Mouse (Mus musculus) retina, adult 2 months (tissue): ENCODE measurements at regions not wholly inside any gene's neighbourhood (a gene's known extent, or its start where the extent isn't known, plus 50 kb on each side); places are given as distances from the start of the nearest gene placed in this dataset.

Experiments
- DNase-seq: peaks from one replicate; pipeline ENCODE4 v3.0.0-alpha.2; 2012; ENCODE audit warnings: low read depth, low spot score

DNA sequence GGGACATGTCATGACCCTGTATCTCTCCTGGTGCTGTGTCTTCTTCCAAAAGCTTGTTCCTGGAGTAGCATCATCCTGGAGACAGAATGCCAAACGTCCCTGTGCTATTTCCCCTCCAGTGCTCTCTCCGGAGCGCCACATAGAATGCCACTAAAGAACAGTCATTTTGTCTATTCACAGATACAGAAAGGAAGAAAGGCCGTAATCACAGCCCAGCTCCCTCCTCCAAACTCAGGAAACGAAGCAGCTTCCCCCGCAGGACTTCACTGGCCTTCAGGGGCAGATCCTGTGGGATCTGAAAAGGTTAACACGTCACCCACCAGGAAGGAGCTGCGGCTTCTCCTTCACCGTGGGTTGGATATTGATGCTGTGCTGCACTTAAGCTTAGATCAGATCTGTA is 140.7 kb downstream of the Usp46 start:
- DNase-seq: no peak

DNA sequence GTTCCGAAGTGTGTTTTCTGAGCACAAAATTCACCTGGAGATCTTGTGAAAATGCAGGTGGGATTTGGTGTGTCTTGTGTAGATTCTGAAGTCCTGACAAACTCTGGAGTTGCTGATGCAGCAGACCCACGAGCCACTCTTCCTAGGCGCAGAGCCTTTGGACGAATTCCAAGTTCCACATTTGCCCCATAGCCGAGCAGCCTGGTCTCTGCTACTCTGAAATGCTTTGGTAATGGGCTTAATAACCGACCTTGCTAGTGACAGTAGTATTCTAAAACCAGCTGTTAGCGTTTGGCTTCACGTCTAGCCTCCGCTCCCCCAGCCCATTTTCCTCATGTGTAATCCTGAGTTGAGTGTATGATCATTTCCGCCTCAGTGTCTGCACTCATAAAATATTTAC is 139.5 kb downstream of the Usp46 start:
- no peak for DNase-seq

DNA sequence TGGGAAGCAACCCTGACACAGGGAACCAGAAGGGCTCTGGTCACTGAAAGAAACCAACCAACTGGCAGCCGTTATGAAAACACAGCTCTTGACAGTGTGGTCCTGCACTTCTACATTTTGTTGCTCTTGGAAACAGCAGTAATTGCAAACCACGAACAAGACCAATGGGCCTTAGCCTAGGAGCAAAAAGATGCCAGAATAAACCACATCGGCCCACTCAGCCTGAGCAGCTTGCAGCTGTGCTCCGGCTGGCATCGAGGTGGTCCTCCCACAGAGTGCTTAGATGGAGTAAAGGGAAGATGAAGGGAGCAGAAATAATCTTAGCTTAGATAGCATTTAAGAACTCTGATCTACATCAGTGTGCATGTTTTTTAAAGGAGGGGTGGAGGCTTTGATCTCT is 138.0 kb downstream of the Usp46 start:
- no peak for DNase-seq

DNA sequence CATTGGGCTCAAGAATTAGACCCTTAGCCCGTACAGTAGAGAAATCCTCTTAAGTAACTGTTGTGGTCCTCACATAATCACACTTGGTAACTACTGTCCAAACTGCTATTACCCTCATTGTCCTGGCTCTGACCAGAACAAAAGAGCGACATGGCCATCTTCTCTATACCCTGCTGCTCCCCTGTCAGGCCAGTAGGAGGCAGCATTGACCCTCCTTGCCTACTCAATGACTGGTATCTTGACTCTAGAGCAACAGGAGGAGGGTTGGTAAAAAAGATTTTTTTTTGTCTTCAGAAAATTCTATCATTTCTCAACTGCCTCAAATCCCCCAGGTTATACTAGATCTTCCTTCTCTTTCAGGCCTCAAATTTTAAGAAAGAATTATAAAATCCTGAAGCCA is 130.4 kb downstream of the Usp46 start:
- DNase-seq: no peak

DNA sequence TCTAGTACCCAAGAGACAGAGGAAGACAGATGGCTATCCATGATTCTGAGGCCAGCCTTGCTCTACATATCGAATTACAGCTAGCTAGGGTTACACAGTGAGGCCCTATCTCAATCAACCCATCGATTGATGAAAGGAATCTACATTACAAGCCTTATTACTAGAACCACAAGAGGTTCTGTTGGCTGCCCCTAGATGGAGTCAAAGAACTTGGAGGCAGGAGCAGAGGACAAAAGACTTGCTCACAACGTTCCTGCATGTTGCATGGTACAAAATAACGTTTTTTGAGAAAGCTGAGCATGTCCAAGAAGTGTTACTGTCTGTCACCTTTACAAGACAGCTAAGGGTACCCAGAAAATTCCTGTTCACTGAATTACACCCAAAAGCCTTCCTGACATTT is 129.8 kb downstream of the Usp46 start:
- no peak for DNase-seq

DNA sequence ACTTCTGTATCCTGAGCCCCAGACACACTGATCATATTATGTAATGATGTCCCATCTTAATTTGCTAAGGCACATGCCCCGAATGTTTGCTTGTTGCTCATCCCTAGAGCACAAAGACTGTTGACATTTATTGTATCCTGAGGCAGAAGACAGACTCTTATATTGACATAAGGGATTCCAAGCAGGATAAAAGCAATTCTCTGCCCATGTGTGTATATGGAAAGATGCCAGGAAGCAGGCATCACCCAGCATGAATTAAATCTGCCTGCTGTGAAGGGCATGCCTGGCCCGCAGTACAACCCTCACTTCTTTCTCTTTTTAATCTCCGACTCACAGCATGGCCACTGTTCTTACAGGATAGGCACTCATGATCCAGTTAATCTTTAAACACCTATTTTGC is 125.3 kb downstream of the Usp46 start:
- no peak for DNase-seq

DNA sequence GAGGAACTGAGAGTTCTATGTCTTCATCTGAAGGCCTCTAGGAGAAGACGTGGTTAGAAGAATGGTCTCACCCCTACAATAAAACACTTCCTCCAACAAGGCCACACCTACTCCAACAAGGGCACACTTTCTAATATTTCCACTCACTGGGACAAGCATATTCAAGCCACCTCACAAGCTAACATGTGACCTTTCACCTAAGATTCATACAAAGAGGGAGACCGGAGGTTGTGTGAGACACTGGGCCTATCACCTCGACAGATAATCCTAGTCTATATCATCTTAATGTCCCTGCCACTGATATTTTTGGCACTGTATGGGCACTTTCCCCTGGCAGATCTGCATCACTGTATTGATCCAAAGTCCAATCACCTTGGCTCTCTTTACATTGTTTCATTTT is 122.6 kb downstream of the Usp46 start:
- no peak for DNase-seq

DNA sequence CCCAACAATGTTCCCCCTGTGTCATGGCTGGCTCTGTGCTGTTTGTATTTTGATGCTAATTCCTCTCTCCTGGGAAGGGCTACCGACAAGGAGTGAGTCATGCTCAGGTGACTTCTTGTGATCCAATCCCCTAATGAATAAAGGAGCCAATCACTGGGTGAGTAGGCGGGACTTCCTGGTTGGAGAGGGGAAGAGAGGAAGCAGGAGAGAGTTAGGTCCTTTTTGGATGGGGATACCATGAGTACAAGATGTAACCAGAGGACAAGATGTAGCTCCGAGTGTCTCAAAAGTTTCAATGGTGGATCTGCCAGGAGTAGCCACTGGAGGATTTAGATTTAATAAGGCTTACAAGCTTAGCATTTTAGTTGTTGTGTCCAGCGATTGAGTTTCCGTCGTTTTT is 122.1 kb downstream of the Usp46 start:
- DNase-seq: no peak

DNA sequence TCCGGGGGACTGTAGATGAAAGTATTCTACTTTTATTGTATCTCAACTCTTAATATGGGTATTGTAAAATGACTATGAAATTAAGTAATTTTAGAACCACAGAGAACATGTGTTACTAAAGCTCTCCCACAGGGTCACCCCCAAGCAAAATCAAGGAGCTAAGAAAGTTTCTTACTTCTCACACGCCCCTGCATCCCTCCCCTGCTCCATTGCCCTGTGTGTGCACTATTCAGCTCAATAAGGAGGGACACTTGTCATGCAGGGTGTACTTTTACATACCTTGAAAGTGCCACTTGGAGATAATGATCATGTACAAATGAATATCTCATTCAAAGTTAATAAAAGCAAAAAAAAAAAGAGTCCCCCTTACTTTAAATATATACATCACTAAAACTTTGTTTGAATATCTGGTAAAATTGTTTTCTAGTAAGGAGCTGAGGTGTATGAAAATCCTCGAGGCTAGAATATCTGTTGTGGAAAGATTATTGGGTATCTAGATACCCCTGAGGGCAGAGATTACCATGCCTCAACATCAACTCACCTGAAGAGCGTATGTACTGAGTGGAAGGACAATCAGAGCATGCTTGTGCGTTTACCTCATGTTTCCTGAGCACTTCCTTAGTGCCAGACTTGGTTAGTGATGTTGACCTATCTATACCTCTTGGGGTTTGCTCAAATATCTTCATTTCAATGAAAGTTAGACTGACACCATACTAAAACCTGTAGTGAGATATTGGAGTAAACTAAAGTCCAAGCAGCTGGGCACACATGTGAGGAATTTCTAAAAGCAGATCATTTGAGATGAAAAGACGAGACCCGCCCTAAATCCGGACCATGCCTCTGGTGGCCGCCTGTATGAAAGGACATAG is 120.0 kb downstream of the Usp46 start:
- no peak for DNase-seq
